Mouse (Mus musculus): ENCODE data around the gene 6030452D12Rik.

DNA sequence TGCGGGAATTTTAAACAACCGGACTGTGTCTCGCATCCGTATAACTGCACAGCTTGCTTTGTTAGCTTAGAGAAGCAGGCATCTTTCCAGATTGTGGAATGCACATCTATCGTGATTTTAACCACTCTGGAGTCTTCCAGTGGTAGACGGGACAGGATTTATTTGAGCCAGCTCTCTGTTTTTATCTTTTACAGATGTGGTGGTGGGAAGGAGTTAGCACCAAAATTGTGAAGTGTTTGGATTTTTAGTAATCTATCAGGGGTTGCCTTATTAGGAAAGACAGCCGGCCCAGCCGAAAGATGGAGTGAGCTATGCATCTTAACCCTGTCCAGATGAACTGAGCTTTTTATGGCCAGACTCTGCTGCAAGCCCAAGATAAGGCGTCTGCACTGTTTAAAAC, 21.5 kb downstream of the 6030452D12Rik start:
- TF ChIP-seq CTCF (IDR thresholded peaks at IDR 0.05; ENCODE audit: borderline replicate concordance, control insufficient read depth, extremely low read depth, insufficient read depth, low read length, poor library complexity), result no peak
- no peak for TF ChIP-seq POLR2A (IDR thresholded peaks at IDR 0.05; ENCODE audit: control insufficient read depth, extremely low read depth, insufficient read depth, low read length, poor library complexity)

Measured in thymus, adult 2 months (tissue).